Mouse (Mus musculus) testis, postnatal 14 days (tissue): ENCODE measurements at regions not wholly inside any gene's neighbourhood (a gene's known extent, or its start where the extent isn't known, plus 50 kb on each side); places are given as distances from the start of the nearest gene placed in this dataset.

Experiments used
- DNase-seq: peaks from one replicate; pipeline ENCODE4 v3.0.0; 2021; ENCODE audit warnings: low spot score

DNA sequence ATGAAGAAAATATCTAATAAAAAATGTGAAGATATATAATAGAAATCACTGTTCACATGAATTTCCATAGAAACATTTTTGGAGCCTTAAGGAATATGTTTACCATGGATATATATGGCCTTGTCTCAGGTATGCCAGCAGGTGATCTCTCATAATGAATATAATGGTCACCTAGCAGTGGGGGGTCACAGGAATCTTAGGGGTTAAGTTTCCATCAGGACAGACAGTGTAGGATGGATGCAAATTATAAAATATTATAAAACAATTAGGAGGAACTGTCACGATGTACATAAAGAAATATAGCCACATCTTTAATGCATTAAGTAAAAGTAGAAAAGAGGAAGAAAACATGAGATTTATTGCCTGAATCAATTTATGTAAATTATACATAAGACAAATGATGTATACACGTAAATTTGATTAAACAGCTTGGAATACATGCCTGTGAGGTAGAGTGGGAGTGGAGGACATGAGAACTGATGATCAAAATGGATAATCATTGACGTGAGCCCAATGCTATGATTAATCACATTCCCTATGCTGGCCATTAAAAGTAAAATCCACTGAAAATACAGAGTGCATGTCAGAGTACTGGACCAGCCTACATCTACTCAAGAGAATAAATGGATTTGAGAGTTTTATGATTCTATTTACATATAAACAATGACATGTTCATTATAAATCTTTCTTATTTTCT lies 693.0 kb upstream of the Gpc5 start:
- DNase-seq = no peak

DNA sequence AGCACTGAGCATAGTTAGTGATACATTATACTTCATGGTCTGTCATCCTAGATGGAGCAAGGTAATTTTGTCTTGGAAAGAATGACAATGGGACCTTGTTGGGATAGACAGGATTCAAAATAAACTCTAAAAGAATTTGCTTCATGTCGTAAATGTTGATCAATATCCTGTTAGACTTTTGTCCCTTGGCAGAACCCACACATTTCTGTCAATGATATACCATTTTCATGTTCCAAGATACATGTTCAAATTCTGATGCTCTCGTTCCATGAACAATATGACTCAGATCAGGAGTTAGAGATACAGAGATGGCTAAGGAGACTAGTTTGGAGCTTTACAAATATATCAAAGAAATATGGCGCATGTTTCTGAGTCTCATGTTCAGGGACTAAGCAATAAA lies 673.2 kb upstream of the Gpc5 start:
- DNase-seq = no peak

DNA sequence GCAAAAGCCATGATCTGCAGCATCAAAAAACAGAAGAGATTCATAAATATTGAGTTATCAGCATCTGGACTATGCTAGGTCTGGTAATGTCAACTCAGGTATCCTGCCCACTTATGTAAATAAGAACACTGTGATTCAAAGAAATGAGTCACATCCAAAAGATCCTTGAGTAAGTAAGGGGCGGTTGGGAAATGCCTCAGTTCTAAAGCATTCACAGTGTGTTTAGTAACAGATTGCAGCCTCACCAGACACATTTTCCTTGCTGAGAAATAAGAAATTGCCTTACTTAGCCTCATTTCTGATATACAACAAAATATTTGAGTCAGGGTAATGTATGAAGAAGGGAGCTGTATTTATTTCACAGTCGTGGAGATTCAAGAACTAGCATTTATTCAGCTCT lies 666.5 kb upstream of the Gpc5 start:
- no peak for DNase-seq
